Mouse (Mus musculus) neural tube, embryonic 14.5 days (tissue): ENCODE results near the gene Trpc5os. TPM values are rescaled to one million over a fixed set of nuclear protein-coding genes. Genes with fewer than 3 reads are reported as not detected.

Experiments used
- ATAC-seq: fragments of 200-750 bp; cut with Nextera tagmentation; 2 replicates; pipeline ENCODE4 v1.8.0; 2017; ENCODE audit warnings: low read depth, mild to moderate bottlenecking, moderate TSS enrichment, moderate library complexity
- H3K27ac ChIP-seq: fragments of 300-500 bp; sonication (generic); 2 replicates; pipeline ENCODE4 v1.5.1; 2014; ENCODE audit warnings: low read depth, mild to moderate bottlenecking, control low read depth, low read length, moderate library complexity, mixed read lengths
- H3K27me3 ChIP-seq: fragments of 300-500 bp; sonication (generic); 2 replicates; pipeline ENCODE4 v1.6.1; 2014; ENCODE audit warnings: low read length; ENCODE audit not compliant: control insufficient read depth, insufficient read depth
- H3K36me3 ChIP-seq: fragments of 300-500 bp; sonication (generic); 2 replicates; pipeline ENCODE4 v1.6.1; 2014; ENCODE audit warnings: low read length, mixed read lengths; ENCODE audit not compliant: control insufficient read depth, insufficient read depth
- H3K4me1 ChIP-seq: fragments of 300-500 bp; sonication (generic); 2 replicates; pipeline ENCODE4 v1.6.1; 2014; ENCODE audit warnings: low read length; ENCODE audit not compliant: control insufficient read depth, insufficient read depth
- H3K4me2 ChIP-seq: fragments of 300-500 bp; sonication (generic); 2 replicates; pipeline ENCODE4 v1.6.1; 2014; ENCODE audit warnings: mild to moderate bottlenecking, low read depth, low read length, control low read depth
- H3K4me3 ChIP-seq: fragments of 300-500 bp; sonication (generic); 2 replicates; pipeline ENCODE4 v1.5.1; 2014; ENCODE audit warnings: low read depth, low read length, control low read depth, mixed read lengths
- H3K9ac ChIP-seq: fragments of 300-500 bp; sonication (generic); replicated peaks from 2 replicates; pipeline ENCODE4 v1.6.1; 2014; ENCODE audit warnings: low read depth, mild to moderate bottlenecking, control low read depth, low read length, mixed read lengths
- H3K9me3 ChIP-seq: fragments of 300-500 bp; sonication (generic); 2 replicates; pipeline ENCODE4 v1.6.1; 2016; ENCODE audit warnings: low read length; ENCODE audit not compliant: control insufficient read depth
- whole genome bisulfite sequencing: fragments of 180-500 bp; shearing (Covaris S2); extraction: QIAGEN DNeasy Blood & Tissue Kit; methylation state at CpG from one replicate; pipeline ENCODE4 v1.1.7; 2014; 5-methylcytosine and 5-hydroxymethylcytosine counted together
- polyA plus RNA-seq: library from polyadenylated mRNA; unstranded; fragments of >200 nt; fragmentation: Nextera tagmentation; extraction: Ambion mirVana; gene quantifications from 2 replicates; pipeline ENCODE4 v1.2.1, GENCODE M21; 2014

The Trpc5os gene
- polyA plus RNA-seq, result 0.17 TPM in 1 of 2 replicates, not detected in the other

DNA sequence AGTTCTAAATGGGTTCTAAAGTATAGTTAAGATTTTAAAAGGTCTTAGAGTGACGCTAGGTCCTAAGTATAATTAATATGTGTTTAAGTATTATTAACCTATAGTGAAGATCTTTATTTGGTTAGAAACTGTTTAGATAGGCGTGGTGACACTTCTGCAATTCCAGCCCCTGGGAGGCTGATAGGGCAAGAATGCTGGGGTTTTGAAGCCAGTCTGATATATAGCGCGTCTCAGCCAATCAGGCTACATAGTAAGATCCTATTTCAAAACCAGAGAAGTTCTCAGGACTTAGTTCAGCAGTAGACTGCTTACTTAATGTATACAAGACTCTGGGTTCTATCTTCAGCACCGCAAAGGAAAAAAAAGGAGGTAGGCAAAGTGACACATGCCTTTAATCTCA lies at the start of gene Trpc5os:
Gene Trpc5os (plus strand): TSS at position 301 of the 400 bp plus-strand sequence.
- no peaks in the 10 kb centered on the region for H3K4me1 ChIP-seq
- H3K27ac ChIP-seq, result no peak within 1 kb of the TSS
- no peaks in the 10 kb centered on the region for H3K9me3 ChIP-seq
- H3K4me3 ChIP-seq, result no peak within 1 kb of the TSS
- no peaks in the 10 kb centered on the region for H3K36me3 ChIP-seq
- WGBS, result 92% methylated on average over 5 of the region's 5 CpGs
- no peak within 1 kb of the TSS for H3K9ac ChIP-seq
- no peak within 1 kb of the TSS for H3K4me2 ChIP-seq
- no peaks in the 10 kb centered on the region for H3K27me3 ChIP-seq
- ATAC-seq, result no peak

DNA sequence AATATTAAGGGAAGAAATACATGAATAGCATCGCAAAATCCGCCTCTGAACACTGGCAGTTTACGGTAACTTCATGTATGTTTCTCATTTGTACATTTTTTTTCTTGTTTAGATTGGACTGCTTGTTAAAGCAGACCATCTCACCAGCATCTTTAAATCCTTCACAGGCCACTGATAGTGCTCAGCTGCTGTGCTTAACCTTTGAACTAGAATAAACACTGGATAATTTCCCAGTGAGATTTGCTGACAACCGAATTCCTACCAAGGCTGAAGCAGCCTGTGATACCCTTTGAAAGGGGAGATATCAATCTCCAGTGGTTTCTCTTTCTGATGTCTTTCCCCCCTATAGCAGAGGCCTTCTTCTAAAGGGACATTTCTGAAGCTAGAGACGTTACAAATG lies 48.3 kb upstream of the Trpc5os start:
- Histone ChIP-seq H3K36me3 (no peaks in the 10 kb centered on the region), H3K27ac (no peak overlapping the region), H3K4me3 (no peak overlapping the region), H3K27me3 (no peaks in the 10 kb centered on the region), H3K9ac (no peak overlapping the region), H3K4me1 (no peaks in the 10 kb centered on the region), H3K9me3 (no peaks in the 10 kb centered on the region), H3K4me2 (no peak overlapping the region)
- no peak for ATAC-seq
- 80% methylated on average over 5 of the region's 5 CpGs for WGBS

DNA sequence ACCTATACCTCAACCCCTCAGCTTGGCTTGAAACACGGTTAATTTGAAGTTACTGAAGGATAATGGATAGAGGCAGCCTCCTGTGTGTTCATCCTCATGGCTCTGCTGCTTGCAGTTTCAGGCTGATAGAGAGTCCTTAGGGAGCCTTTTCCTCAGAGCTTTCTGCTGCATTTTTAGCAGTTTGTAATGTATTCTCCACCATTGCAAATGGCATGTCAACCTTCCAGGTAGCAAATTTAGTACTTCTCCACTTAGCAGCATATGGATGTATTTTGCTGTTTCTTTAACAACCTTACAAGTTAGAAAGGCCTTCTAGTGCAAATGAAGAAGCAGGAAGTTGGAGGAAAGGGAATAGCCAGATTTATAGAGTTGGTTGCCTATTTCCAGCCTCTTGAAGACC lies 36.1 kb upstream of the Trpc5os start:
- Histone ChIP-seq H3K9me3 (no peaks in the 10 kb centered on the region), H3K36me3 (no peaks in the 10 kb centered on the region), H3K4me2 (no peak overlapping the region), H3K4me1 (no peaks in the 10 kb centered on the region), H3K4me3 (no peak overlapping the region), H3K9ac (no peak overlapping the region), H3K27ac (no peak overlapping the region), H3K27me3 (no peaks in the 10 kb centered on the region)
- 79% methylated on average over 1 of the region's 1 CpGs for WGBS
- no peak for ATAC-seq

DNA sequence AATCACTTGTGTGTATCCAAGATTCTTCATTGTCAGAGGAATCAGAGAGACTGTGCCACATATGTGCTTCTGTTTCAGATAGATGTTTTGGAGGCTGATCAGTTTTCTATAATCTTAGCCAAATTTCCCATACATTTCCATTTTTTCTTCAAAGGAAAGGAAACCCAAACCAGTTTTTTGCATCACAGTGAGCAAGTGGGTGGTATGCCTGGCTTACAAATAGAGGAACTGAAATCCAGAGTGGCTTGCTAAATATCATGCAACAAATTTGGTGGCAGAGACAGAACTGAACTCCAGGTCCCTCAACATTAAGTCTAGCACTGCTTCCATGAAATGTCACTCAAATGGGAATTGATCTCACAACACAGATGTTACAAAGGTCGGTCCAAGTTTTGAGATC lies 35.3 kb upstream of the Trpc5os start:
- WGBS, result 93% methylated on average over 1 of the region's 1 CpGs
- Histone ChIP-seq H3K9me3 (no peaks in the 10 kb centered on the region), H3K27me3 (no peaks in the 10 kb centered on the region), H3K9ac (no peak overlapping the region), H3K27ac (no peak overlapping the region), H3K4me2 (no peak overlapping the region), H3K4me1 (no peaks in the 10 kb centered on the region), H3K4me3 (no peak overlapping the region), H3K36me3 (no peaks in the 10 kb centered on the region)
- no peak for ATAC-seq

DNA sequence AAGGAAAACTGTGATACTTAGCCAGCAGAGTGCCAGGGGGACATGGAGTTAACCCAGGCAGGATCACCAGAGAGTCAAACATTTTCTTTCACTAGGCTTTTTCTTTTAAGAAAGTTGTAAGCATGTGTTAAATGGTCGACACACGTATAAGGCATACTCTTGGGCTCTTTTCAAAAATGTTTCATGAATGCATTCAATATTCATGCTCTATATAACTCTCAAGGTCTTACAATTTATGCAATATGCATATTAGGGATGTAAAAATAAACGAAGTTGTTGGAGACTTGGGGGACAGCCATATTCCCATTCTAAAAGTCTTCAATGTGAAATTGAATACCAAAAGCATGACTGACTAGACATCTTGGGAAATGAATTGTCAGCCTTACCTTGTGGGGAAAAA lies 32.5 kb upstream of the Trpc5os start:
- Histone ChIP-seq H3K27ac (no peak overlapping the region), H3K4me3 (no peak overlapping the region), H3K4me2 (no peak overlapping the region), H3K27me3 (no peaks in the 10 kb centered on the region), H3K4me1 (no peaks in the 10 kb centered on the region), H3K9ac (no peak overlapping the region), H3K36me3 (no peaks in the 10 kb centered on the region), H3K9me3 (no peaks in the 10 kb centered on the region)
- ATAC-seq, result no peak
- WGBS, result 83% methylated on average over 3 of the region's 3 CpGs

DNA sequence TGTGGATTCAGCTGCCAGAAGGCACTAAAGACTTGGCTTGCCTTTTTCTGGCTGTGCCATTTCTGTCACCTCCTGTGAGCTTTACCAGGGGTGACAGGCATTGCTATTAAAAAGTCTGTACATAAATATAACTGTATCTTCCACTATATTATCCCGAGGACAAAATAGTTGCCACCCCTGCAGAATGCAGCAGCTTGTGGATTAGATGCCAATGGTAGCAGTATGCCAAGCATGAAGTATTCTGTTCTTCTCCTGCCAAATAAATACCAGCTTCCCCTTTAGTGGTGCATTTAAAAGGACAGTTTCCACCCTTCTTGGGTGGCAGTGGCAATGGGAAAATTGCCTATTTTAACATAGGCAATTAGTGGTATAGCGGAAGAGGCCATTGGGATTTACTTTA lies 8.0 kb downstream of the Trpc5os start:
- no peaks in the 10 kb centered on the region for H3K9me3 ChIP-seq
- H3K36me3 ChIP-seq, result no peaks in the 10 kb centered on the region
- WGBS, result 80% methylated on average over 2 of the region's 2 CpGs
- H3K4me3 ChIP-seq, result no peak overlapping the region
- no peak for ATAC-seq
- no peak overlapping the region for H3K9ac ChIP-seq
- no peaks in the 10 kb centered on the region for H3K27me3 ChIP-seq
- H3K4me1 ChIP-seq, result no peaks in the 10 kb centered on the region
- H3K27ac ChIP-seq, result no peak overlapping the region
- no peak overlapping the region for H3K4me2 ChIP-seq

DNA sequence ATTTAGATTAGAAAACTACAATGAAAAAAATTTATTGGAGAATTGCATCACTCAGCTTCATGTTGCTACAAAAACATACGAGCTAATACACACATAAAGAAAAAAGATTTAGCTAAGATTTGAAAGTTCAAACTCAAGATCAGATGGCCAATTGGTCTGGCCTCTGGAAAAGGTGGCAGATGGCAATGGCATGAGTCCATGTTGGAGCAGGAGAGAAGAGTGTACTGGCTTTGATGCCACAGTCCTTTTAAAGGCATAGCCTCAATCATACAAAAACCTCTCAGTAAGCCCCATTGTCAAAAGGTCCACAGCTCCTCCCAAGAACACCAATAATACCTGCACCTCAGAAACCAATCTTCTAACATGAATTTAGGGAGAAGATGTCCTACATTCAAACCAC lies 35.0 kb downstream of the Trpc5os start:
- ATAC-seq, result no peak
- no peak overlapping the region for H3K4me2 ChIP-seq
- no peak overlapping the region for H3K4me3 ChIP-seq
- no peaks in the 10 kb centered on the region for H3K36me3 ChIP-seq
- WGBS, result 70% methylated on average over 1 of the region's 1 CpGs
- no peaks in the 10 kb centered on the region for H3K27me3 ChIP-seq
- no peaks in the 10 kb centered on the region for H3K4me1 ChIP-seq
- no peak overlapping the region for H3K27ac ChIP-seq
- no peaks in the 10 kb centered on the region for H3K9me3 ChIP-seq
- H3K9ac ChIP-seq, result no peak overlapping the region

DNA sequence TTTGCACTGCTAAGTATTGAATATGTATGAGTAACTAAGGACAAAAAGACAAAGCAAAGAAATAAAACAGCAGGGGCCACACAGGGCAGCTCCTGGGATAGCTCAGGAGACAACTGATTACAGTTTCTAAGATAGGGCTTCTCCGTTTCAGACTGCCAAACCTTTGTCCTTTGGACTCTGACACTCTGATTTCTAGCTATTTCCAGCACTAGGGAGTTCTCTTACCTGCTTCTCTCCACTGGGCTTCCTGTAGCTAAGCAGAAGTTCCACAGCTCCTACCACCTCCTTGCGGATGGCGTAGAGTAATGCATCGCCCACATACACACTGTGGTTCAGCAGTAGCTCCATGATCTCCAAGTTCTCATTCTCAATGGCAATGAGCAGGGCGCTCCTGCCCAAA lies 66.9 kb downstream of the Trpc5os start:
- H3K4me1 ChIP-seq, result no peaks in the 10 kb centered on the region
- H3K4me2 ChIP-seq, result no peak overlapping the region
- no peak overlapping the region for H3K9ac ChIP-seq
- H3K27me3 ChIP-seq, result no peaks in the 10 kb centered on the region
- H3K4me3 ChIP-seq, result no peak overlapping the region
- no peak overlapping the region for H3K27ac ChIP-seq
- no peaks in the 10 kb centered on the region for H3K9me3 ChIP-seq
- ATAC-seq, result no peak
- no peaks in the 10 kb centered on the region for H3K36me3 ChIP-seq
- 83% methylated on average over 5 of the region's 5 CpGs for WGBS

DNA sequence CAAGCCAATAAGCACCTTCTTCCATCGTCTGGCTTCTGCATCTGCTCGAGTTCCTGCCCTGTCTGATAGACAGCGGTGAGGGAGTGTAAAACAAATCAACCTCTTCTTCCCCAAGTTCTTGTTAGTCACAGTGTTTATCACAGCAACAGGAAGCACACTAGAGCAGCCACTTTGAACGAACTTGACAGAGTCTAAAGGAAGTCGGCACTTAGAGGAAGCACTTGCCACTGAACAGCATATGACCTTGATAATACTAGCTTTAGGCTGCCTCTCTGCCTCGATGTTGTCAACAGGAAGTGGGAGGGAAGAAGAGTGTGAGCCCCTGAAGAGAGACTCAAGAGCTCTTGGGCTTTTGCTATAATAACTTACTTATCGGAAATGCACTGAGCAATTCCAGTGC lies 69.7 kb downstream of the Trpc5os start:
- ATAC-seq, result no peak
- Histone ChIP-seq H3K27ac (no peak overlapping the region), H3K9me3 (no peaks in the 10 kb centered on the region), H3K4me3 (no peak overlapping the region), H3K4me2 (no peak overlapping the region), H3K4me1 (no peaks in the 10 kb centered on the region), H3K27me3 (no peaks in the 10 kb centered on the region), H3K36me3 (no peaks in the 10 kb centered on the region), H3K9ac (no peak overlapping the region)
- WGBS, result 75% methylated on average over 7 of the region's 7 CpGs
